Mouse (Mus musculus) kidney, embryonic 16.5 days (tissue): ENCODE data around the gene Mfsd11. TPM values are rescaled to one million over a fixed set of nuclear protein-coding genes. Genes with fewer than 3 reads are reported as not detected.
A peak's percentile ranks its signal among the peaks of the same experiment; 100 is the strongest.

Source experiments
- ATAC-seq: fragments of 200-750 bp; cut with Nextera tagmentation; 2 replicates; pipeline ENCODE4 v1.8.0; 2017; ENCODE audit warnings: moderate TSS enrichment; ENCODE audit not compliant: low FRiP score, low TSS enrichment
- H3K27ac ChIP-seq: fragments of 300-500 bp; sonication (generic); 2 replicates; pipeline ENCODE4 v1.5.1; 2014; ENCODE audit warnings: low read length
- H3K27me3 ChIP-seq: fragments of 300-500 bp; sonication (generic); 2 replicates; pipeline ENCODE4 v1.6.1; 2014; ENCODE audit warnings: low read length, control low read depth, mixed read lengths; ENCODE audit not compliant: insufficient read depth
- H3K36me3 ChIP-seq: fragments of 300-500 bp; sonication (generic); 2 replicates; pipeline ENCODE4 v1.6.1; 2014; ENCODE audit warnings: low read length, control low read depth, mixed read lengths; ENCODE audit not compliant: insufficient read depth
- H3K4me1 ChIP-seq: fragments of 300-500 bp; sonication (generic); 2 replicates; pipeline ENCODE4 v1.6.1; 2014; ENCODE audit warnings: low read length, control low read depth, mixed read lengths; ENCODE audit not compliant: insufficient read depth
- H3K4me2 ChIP-seq: fragments of 300-500 bp; sonication (generic); replicated peaks from 2 replicates; pipeline ENCODE4 v1.6.1; 2014; ENCODE audit warnings: low read depth, low read length
- H3K4me3 ChIP-seq: fragments of 300-500 bp; sonication (generic); 2 replicates; pipeline ENCODE4 v1.5.1; 2014; ENCODE audit warnings: mild to moderate bottlenecking, low read length
- H3K9ac ChIP-seq: fragments of 300-500 bp; sonication (generic); replicated peaks from 2 replicates; pipeline ENCODE4 v1.6.1; 2014; ENCODE audit warnings: low read length
- H3K9me3 ChIP-seq: fragments of 300-500 bp; sonication (generic); 2 replicates; pipeline ENCODE4 v1.6.1; 2016; ENCODE audit warnings: low read length, control low read depth
- WGBS: fragments of 180-500 bp; shearing (Covaris S2); extraction: QIAGEN DNeasy Blood & Tissue Kit; methylation state at CpG from one replicate; pipeline ENCODE4 v1.1.7; 2014; 5-methylcytosine and 5-hydroxymethylcytosine counted together
- polyA plus RNA-seq: library from polyadenylated mRNA; unstranded; fragments of >200 nt; fragmentation: Nextera tagmentation; extraction: Ambion mirVana; gene quantifications from 2 replicates; pipeline ENCODE4 v1.2.1, GENCODE M21; 2015

The Mfsd11 gene
- polyA plus RNA-seq, 1 experiment from 2014 or later = 38.8 TPM

- peak overlapping the region; percentile 99 for H3K27ac ChIP-seq
- peaks cover 19% of the 10 kb centered on the region for H3K4me1 ChIP-seq
- H3K4me3 ChIP-seq = peak overlapping the region; percentile 95
- peaks cover 13% of the 10 kb centered on the region for H3K36me3 ChIP-seq
- H3K4me2 ChIP-seq = peak overlapping the region; percentile 54
- peak overlapping the region; percentile 89 for H3K9ac ChIP-seq
- H3K9me3 ChIP-seq = no peaks in the 10 kb centered on the region
- ATAC-seq = peak; percentile 91
- under 1% methylated on average over 36 of the region's 36 CpGs for WGBS
- no peaks in the 10 kb centered on the region for H3K27me3 ChIP-seq
Observed at GRCm38 (mm10) chr11:116853512-116853928, 1.3 kb downstream of the Mfsd11 start.

DNA sequence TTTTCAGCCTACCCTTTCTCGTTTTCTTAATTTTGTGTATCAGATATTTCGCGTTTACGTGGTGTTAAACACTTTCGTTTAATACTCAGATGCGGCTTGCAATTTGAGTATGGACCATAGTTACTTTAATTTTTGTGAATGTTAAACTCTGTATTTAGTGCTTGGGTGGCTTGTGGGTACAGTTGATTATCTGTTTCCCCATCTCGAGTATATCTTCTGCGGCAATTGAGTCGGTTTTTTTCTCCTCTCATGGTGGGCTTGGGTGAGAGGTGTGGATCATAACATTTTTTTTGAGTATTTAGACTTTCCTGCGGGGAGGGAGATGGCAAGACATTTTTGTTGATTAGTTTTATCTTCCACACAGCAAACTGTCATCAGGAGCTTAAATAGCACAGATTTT is 2.0 kb downstream of the Mfsd11 start:
- Histone ChIP-seq H3K27ac (no peak overlapping the region), H3K9me3 (no peaks in the 10 kb centered on the region), H3K4me1 (peaks cover 19% of the 10 kb centered on the region), H3K9ac (peak overlapping the region; percentile 89), H3K4me3 (peak overlapping the region; percentile 95), H3K36me3 (peaks cover 8% of the 10 kb centered on the region), H3K27me3 (no peaks in the 10 kb centered on the region), H3K4me2 (peak overlapping the region; percentile 54)
- no peak for ATAC-seq
- WGBS = 31% methylated on average over 10 of the region's 10 CpGs

- H3K4me1 ChIP-seq = peaks cover 10% of the 10 kb centered on the region
- no peak overlapping the region for H3K4me3 ChIP-seq
- WGBS = 64% methylated on average over 12 of the region's 12 CpGs
- peaks cover 10% of the 10 kb centered on the region; the same call in 1 of the 2 replicates for H3K36me3 ChIP-seq
- no peak for ATAC-seq
- no peak overlapping the region for H3K9ac ChIP-seq
- H3K9me3 ChIP-seq = no peaks in the 10 kb centered on the region
- no peaks in the 10 kb centered on the region for H3K27me3 ChIP-seq
- no peak overlapping the region for H3K4me2 ChIP-seq
- no peak overlapping the region for H3K27ac ChIP-seq
Observed at GRCm38 (mm10) chr11:116857183-116857850, 5.1 kb downstream of the Mfsd11 start.

DNA sequence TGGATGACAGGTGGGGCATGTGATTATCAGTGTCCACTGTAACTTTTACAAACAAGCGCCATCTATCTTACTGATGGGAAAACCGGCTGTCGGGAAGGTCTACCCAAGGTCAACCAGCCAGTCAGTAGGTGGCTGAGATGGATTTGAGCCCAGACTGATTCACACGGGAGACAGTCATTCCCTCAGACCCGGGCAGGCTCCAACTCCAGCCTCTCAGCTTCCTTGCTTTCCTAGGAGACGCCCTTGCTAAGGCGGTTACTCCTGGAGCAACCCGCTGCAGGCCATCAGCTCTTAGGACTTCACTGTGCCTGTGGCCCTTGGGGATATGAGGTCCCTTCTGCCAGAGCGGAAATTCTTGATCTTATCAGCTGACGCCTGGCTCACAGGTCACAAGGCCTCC is 12.2 kb downstream of the Mfsd11 start:
- no peak overlapping the region for H3K27ac ChIP-seq
- no peaks in the 10 kb centered on the region; the same call in 1 of the 2 replicates for H3K4me1 ChIP-seq
- no peaks in the 10 kb centered on the region for H3K27me3 ChIP-seq
- 70% methylated on average over 10 of the region's 10 CpGs for WGBS
- no peak overlapping the region for H3K4me2 ChIP-seq
- H3K4me3 ChIP-seq = no peak overlapping the region
- no peaks in the 10 kb centered on the region for H3K9me3 ChIP-seq
- no peak overlapping the region for H3K9ac ChIP-seq
- ATAC-seq = no peak
- peaks cover 24% of the 10 kb centered on the region; the same call in 1 of the 2 replicates for H3K36me3 ChIP-seq

DNA sequence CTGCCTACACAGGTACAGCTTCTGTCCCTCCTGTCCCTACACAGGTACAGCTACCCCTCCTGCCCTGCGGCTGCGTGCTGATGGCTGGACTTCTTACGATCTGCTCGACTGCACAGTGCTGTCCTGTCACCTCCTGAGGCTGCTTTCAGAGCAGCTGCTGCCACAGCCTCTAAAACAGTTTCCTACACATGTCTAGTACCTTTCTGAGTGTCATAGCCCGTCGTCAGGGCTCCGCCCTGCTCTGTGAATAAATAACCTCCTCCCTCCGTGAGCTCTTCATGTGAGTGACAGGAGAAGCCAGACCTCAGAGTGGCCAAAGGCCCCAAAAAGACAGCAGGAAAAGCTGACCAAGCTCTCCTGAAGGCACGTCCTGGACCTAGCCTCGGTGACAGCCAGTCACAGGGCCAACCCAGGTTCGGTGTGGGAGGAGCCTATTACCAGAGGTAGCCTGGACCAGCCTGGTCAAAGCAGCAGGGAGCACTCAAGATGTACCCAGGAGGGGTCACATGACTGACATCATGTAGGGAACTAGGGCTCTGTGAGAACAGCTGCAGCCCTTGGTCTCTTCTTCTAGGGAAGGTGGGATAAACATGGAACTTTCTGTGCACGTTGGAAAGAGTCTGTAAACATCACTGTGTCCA is 13.8 kb downstream of the Mfsd11 start:
- 61% methylated on average over 12 of the region's 12 CpGs for WGBS
- peak; percentile 59 for ATAC-seq

GRCm38 (mm10) chr11:116868129-116868528 is 15.9 kb downstream of the Mfsd11 start:
- H3K9me3 ChIP-seq = no peaks in the 10 kb centered on the region
- ATAC-seq = no peak
- H3K4me1 ChIP-seq = no peaks in the 10 kb centered on the region; the same call in 1 of the 2 replicates
- H3K9ac ChIP-seq = no peak overlapping the region
- peaks cover 29% of the 10 kb centered on the region; the same call in 1 of the 2 replicates for H3K36me3 ChIP-seq
- H3K27me3 ChIP-seq = no peaks in the 10 kb centered on the region
- WGBS = 68% methylated on average over 3 of the region's 3 CpGs
- H3K4me3 ChIP-seq = no peak overlapping the region
- H3K27ac ChIP-seq = no peak overlapping the region
- H3K4me2 ChIP-seq = no peak overlapping the region

More for the DNA sequence above, 13.8 kb downstream of the Mfsd11 start:
- H3K27me3 ChIP-seq = no peaks in the 10 kb centered on the region
- no peak overlapping the region for H3K9ac ChIP-seq
- no peaks in the 10 kb centered on the region; the same call in 1 of the 2 replicates for H3K4me1 ChIP-seq
- no peak overlapping the region for H3K4me3 ChIP-seq
- no peak overlapping the region for H3K4me2 ChIP-seq
- peaks cover 21% of the 10 kb centered on the region; the same call in 1 of the 2 replicates for H3K36me3 ChIP-seq
- no peaks in the 10 kb centered on the region for H3K9me3 ChIP-seq
- H3K27ac ChIP-seq = no peak overlapping the region

GRCm38 (mm10) chr11:116869223-116869622 is 17.0 kb downstream of the Mfsd11 start:
- no peak overlapping the region for H3K4me2 ChIP-seq
- no peaks in the 10 kb centered on the region for H3K27me3 ChIP-seq
- H3K9me3 ChIP-seq = no peaks in the 10 kb centered on the region
- no peak overlapping the region for H3K9ac ChIP-seq
- H3K27ac ChIP-seq = no peak overlapping the region
- H3K36me3 ChIP-seq = peaks cover 35% of the 10 kb centered on the region
- WGBS = 87% methylated on average over 8 of the region's 8 CpGs
- no peaks in the 10 kb centered on the region; the same call in 1 of the 2 replicates for H3K4me1 ChIP-seq
- ATAC-seq = no peak
- no peak overlapping the region for H3K4me3 ChIP-seq

GRCm38 (mm10) chr11:116869641-116870040 is 17.4 kb downstream of the Mfsd11 start:
- no peaks in the 10 kb centered on the region for H3K27me3 ChIP-seq
- H3K27ac ChIP-seq = no peak overlapping the region

GRCm38 (mm10) chr11:116871538-116871937 is 19.3 kb downstream of the Mfsd11 start:
- no peak overlapping the region for H3K9ac ChIP-seq
- no peak overlapping the region for H3K4me3 ChIP-seq
- no peaks in the 10 kb centered on the region for H3K4me1 ChIP-seq
- no peaks in the 10 kb centered on the region for H3K9me3 ChIP-seq
- no peak overlapping the region for H3K27ac ChIP-seq
- 89% methylated on average over 9 of the region's 9 CpGs for WGBS
- H3K36me3 ChIP-seq = peaks cover 35% of the 10 kb centered on the region
- no peak overlapping the region for H3K4me2 ChIP-seq
- no peaks in the 10 kb centered on the region for H3K27me3 ChIP-seq
- no peak for ATAC-seq

More at GRCm38 (mm10) chr11:116869641-116870040, 17.4 kb downstream of the Mfsd11 start:
- ATAC-seq = no peak
- H3K36me3 ChIP-seq = peaks cover 38% of the 10 kb centered on the region
- H3K4me2 ChIP-seq = no peak overlapping the region
- H3K9ac ChIP-seq = no peak overlapping the region
- no peak overlapping the region for H3K4me3 ChIP-seq
- H3K9me3 ChIP-seq = no peaks in the 10 kb centered on the region
- WGBS = 83% methylated on average over 4 of the region's 4 CpGs
- H3K4me1 ChIP-seq = no peaks in the 10 kb centered on the region

DNA sequence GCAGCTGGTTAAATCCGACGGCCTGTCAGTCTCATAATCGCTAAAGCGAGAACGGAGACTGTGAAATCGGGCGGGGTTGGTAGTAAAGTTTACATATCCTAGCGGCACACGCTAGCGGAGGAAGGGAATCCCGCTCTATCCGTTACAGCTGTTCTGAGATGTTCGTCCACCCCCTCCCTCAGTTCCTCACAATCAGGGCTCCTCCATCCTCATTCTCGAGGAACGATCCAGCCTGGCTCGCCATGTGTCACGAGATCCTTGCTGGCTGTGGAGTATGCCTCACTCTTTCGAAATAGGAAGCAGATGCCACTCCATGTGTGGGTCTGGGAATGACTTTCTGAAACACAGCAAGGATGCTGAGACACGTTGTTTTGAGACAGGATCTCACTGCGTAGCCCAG is 21.7 kb downstream of the Mfsd11 start:
- Histone ChIP-seq H3K9ac (no peak overlapping the region), H3K27me3 (no peaks in the 10 kb centered on the region), H3K36me3 (peaks cover 30% of the 10 kb centered on the region), H3K4me1 (no peaks in the 10 kb centered on the region), H3K4me2 (no peak overlapping the region), H3K9me3 (no peaks in the 10 kb centered on the region), H3K4me3 (no peak overlapping the region), H3K27ac (no peak overlapping the region)
- no peak for ATAC-seq
- WGBS = 86% methylated on average over 20 of the region's 20 CpGs
